Mouse (Mus musculus) heart, postnatal 0 days (tissue): ENCODE results near the gene Snx30.

Source experiments
- CTCF ChIP-seq: IDR thresholded peaks from 2 replicates; pipeline ENCODE4 v1.5.1; 2016; ENCODE audit warnings: antibody characterized with exemption, control low read depth, low read depth
- EP300 ChIP-seq: IDR thresholded peaks from 2 replicates; pipeline ENCODE4 v1.6.1; 2016; ENCODE audit warnings: antibody characterized with exemption, low read depth

DNA sequence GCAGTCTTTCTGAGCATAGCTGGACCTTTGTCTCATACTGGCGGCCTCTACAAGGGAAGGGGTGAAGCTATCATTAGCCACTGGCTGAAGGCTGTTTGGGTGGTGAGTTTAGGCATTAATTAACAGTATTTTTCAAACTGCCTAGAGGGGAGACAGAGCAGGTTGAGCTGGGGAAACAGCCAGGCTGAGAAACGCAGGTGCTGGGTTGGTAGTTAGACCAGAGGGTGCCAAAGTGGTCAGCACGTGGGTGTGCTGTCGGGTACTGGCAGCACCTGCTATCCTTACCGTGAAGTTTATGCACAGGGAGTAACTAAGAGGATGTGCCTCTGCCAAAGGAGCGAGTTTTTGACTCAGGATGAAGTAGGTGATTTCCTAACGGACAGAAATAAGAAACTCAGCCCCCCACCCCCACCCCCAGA, 13.4 kb downstream of the Snx30 start:
- TF ChIP-seq CTCF = no peak
- no peak for TF ChIP-seq EP300
